Mouse (Mus musculus) midbrain, embryonic 14.5 days (tissue): ENCODE results near the gene Cst7. TPM values are rescaled to one million over a fixed set of nuclear protein-coding genes. Genes with fewer than 3 reads are reported as not detected.
A peak's percentile ranks its signal among the peaks of the same experiment; 100 is the strongest.

ENCODE experiments used
- ATAC-seq: fragments of 200-750 bp; cut with Nextera tagmentation; 2 replicates; pipeline ENCODE4 v1.8.0; 2017; ENCODE audit warnings: moderate number of reproducible peaks, moderate library complexity; ENCODE audit not compliant: low FRiP score, low TSS enrichment
- DNase-seq: peaks from one replicate; pipeline ENCODE4 v3.0.0-alpha.2; 2015
- H3K27ac ChIP-seq: fragments of 300-500 bp; sonication (generic); replicated peaks from 2 replicates; pipeline ENCODE4 v1.5.1; 2014; ENCODE audit warnings: mild to moderate bottlenecking, low read depth, low read length, moderate library complexity
- H3K27me3 ChIP-seq: fragments of 300-500 bp; sonication (generic); 2 replicates; pipeline ENCODE4 v1.6.1; 2014; ENCODE audit warnings: low read length, control low read depth, mixed read lengths; ENCODE audit not compliant: control insufficient read depth, insufficient read depth
- H3K36me3 ChIP-seq: fragments of 300-500 bp; sonication (generic); 2 replicates; pipeline ENCODE4 v1.6.1; 2014; ENCODE audit warnings: low read length, control low read depth; ENCODE audit not compliant: control insufficient read depth, insufficient read depth
- H3K4me1 ChIP-seq: fragments of 300-500 bp; sonication (generic); 2 replicates; pipeline ENCODE4 v1.6.1; 2014; ENCODE audit warnings: mild to moderate bottlenecking, antibody characterized with exemption, low read length, control low read depth; ENCODE audit not compliant: control insufficient read depth, insufficient read depth
- H3K4me2 ChIP-seq: fragments of 300-500 bp; sonication (generic); 2 replicates; pipeline ENCODE4 v1.6.1; 2014; ENCODE audit warnings: mild to moderate bottlenecking, low read length, moderate library complexity
- H3K4me3 ChIP-seq: fragments of 300-500 bp; sonication (generic); replicated peaks from 2 replicates; pipeline ENCODE4 v1.5.1; 2014; ENCODE audit warnings: low read depth, low read length
- H3K9ac ChIP-seq: fragments of 300-500 bp; sonication (generic); replicated peaks from 2 replicates; pipeline ENCODE4 v1.6.1; 2014; ENCODE audit warnings: mild to moderate bottlenecking, low read length, moderate library complexity
- H3K9me3 ChIP-seq: fragments of 300-500 bp; sonication (generic); 2 replicates; pipeline ENCODE4 v1.6.1; 2016; ENCODE audit warnings: low read length, control low read depth, mixed read lengths; ENCODE audit not compliant: control insufficient read depth
- WGBS: fragments of 180-500 bp; shearing (Covaris S2); extraction: QIAGEN DNeasy Blood & Tissue Kit; methylation state at CpG from one replicate; pipeline ENCODE4 v1.1.7; 2014; 5-methylcytosine and 5-hydroxymethylcytosine counted together
- polyA plus RNA-seq: library from polyadenylated mRNA; unstranded; fragments of >200 nt; fragmentation: Nextera tagmentation; extraction: Ambion mirVana; gene quantifications from 2 replicates; pipeline ENCODE4 v1.2.1, GENCODE M21; 2014

Gene Cst7
- polyA plus RNA-seq, 1 experiment from 2014 or later = 0.58 TPM

DNA sequence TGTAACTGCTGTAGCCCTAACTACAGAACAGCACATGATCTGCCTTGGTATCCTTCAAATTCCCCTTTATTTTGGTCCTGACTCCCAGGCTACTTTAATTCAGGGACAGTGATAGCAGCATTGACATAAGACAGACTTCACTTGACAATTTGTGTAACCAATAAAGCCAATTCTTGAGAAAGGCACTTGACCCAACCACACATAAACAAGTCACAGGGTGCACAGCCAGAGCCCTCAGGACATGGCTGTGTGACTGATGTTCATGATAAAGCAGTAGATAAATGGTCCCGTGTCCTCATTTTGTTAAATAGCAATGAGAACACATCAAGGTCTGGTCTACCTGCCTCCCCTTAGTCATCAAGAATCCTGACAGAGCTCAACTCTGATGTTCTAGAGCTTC, 9.4 kb downstream of the Cst7 start:
- 94% methylated on average over 1 of the region's 1 CpGs for WGBS
- no peak overlapping the region for H3K4me3 ChIP-seq
- H3K4me1 ChIP-seq = no peaks in the 10 kb centered on the region
- peaks cover 20% of the 10 kb centered on the region for H3K36me3 ChIP-seq
- DNase-seq (no peak), ATAC-seq (no peak)
- H3K27me3 ChIP-seq = no peaks in the 10 kb centered on the region
- H3K9ac ChIP-seq = no peak overlapping the region
- no peak overlapping the region for H3K4me2 ChIP-seq
- H3K9me3 ChIP-seq = no peaks in the 10 kb centered on the region
- H3K27ac ChIP-seq = no peak overlapping the region

DNA sequence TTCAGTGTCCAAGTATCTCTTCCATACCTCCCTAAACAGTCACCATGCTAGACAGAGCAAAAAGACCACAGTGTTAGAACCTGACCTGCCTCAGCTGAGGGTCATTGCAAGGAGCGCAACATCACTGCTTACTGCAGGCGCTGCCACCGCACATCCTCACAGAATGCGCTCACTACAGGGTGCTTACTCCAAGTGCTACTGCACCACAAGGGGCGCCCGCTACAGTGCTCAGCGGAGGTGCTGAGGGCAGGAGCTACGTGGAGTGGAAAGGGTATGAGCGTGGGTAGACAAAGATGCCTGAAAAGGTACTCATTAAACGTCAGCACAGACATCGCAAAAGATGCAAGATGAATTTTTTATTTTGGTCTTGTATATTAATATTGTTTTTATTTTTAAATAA, 18.9 kb downstream of the Cst7 start:
- ATAC-seq = no peak; the same call in 1 of the 2 replicates
- no peaks in the 10 kb centered on the region for H3K4me1 ChIP-seq
- no peak overlapping the region for H3K4me3 ChIP-seq
- H3K27me3 ChIP-seq = no peaks in the 10 kb centered on the region
- no peak overlapping the region for H3K4me2 ChIP-seq
- 76% methylated on average over 11 of the region's 11 CpGs for WGBS
- H3K9me3 ChIP-seq = no peaks in the 10 kb centered on the region
- no peak for DNase-seq
- H3K27ac ChIP-seq = no peak overlapping the region
- no peak overlapping the region for H3K9ac ChIP-seq
- peaks cover 69% of the 10 kb centered on the region for H3K36me3 ChIP-seq

DNA sequence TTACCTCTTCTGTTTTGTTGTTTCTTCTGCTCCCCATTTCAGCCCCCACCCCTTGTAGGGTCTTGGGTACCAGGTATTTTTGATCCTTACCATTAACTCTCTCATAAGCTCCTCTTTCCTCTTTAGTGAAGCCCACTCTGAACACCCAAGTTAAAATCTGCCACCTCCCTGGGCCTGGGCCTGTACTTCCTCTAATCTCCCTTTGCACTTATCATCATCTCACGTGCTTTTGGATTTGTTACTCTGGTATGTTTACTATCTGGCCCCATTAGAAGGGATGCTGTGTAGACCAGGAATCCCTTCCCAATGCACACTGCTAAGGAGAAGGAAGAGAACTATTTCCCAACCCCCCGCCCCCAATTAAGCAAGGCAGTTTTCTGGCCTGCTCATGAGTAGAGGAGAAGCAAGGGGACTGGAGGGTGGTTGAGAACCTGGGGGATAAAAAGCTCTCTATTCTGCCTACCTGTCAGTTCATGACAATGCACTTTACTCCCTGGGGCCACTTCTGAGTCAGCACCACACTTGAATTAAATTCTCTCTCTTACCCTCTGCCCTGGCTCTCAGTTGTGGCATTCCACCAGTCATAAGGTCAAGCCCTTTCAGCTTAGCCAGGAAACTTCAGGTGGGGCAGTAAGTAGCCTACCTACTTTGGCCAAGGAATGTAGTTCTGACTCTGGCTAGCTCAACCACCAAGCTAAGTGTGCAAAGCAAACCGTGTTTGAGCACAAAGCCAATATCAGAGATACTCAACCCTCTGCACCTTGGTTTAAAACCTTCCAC, 25.4 kb downstream of the Cst7 start:
- no peaks in the 10 kb centered on the region for H3K27me3 ChIP-seq

DNA sequence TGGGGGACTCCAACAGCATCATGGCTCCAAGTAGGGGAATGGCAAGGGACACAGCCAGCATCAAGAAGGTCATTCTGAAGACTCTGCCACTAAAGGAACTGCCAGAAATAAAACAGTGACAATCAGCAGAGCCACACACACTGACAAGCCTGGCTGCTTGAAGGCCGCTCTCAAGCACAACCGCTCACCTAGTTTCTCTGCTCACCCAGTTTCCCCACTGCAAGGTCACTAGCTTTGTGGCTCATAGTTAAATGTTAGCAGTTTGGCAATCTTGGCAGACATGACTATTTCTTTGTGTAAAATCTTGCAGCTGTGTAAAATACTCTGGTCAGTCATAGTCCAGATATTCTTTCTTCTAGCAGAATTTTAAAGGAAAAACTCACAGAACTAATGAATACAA, 30.0 kb downstream of the Cst7 start:
- WGBS = 95% methylated on average over 2 of the region's 2 CpGs
- Histone ChIP-seq H3K9me3 (no peaks in the 10 kb centered on the region), H3K4me3 (no peak overlapping the region), H3K27me3 (no peaks in the 10 kb centered on the region), H3K9ac (no peak overlapping the region), H3K27ac (no peak overlapping the region), H3K4me2 (no peak overlapping the region), H3K4me1 (no peaks in the 10 kb centered on the region), H3K36me3 (0 out of 2 replicates have a peak, but pooled peaks cover 2% of the 10 kb centered on the region)
- DNase-seq (no peak), ATAC-seq (no peak)

More for the DNA sequence above, 25.4 kb downstream of the Cst7 start:
- no peak overlapping the region for H3K27ac ChIP-seq
- ATAC-seq (no peak), DNase-seq (no peak)
- no peak overlapping the region for H3K4me2 ChIP-seq
- H3K9ac ChIP-seq = no peak overlapping the region
- H3K36me3 ChIP-seq = peaks cover 24% of the 10 kb centered on the region
- no peaks in the 10 kb centered on the region for H3K9me3 ChIP-seq
- H3K4me1 ChIP-seq = no peaks in the 10 kb centered on the region
- 96% methylated on average over 3 of the region's 3 CpGs for WGBS
- H3K4me3 ChIP-seq = no peak overlapping the region

DNA sequence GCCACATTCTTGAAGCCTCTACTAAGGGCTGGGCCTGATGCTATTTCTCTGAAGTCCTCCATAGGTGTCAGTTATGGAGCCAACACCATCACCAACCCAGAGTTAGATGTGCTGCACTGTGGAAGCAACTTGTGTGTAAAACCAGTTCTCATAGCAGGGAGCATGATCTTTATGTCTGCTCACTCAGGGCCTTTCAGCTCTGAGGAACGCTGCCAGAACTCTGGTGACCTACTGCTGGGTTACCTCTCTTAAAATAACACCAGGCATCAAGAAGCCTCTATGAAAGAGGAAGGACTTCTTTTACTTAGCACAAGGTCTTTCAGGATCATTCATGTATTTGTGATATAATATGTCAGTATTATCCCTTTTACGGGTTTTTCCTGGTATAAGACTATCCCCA, 32.0 kb downstream of the Cst7 start:
- Histone ChIP-seq H3K9ac (no peak overlapping the region), H3K36me3 (0 out of 2 replicates have a peak, but pooled peaks cover 2% of the 10 kb centered on the region), H3K27me3 (no peaks in the 10 kb centered on the region), H3K4me2 (no peak overlapping the region), H3K27ac (no peak overlapping the region), H3K9me3 (no peaks in the 10 kb centered on the region), H3K4me1 (peaks cover 3% of the 10 kb centered on the region), H3K4me3 (no peak overlapping the region)
- WGBS = 96% methylated on average over 2 of the region's 2 CpGs
- ATAC-seq (no peak), DNase-seq (no peak)

DNA sequence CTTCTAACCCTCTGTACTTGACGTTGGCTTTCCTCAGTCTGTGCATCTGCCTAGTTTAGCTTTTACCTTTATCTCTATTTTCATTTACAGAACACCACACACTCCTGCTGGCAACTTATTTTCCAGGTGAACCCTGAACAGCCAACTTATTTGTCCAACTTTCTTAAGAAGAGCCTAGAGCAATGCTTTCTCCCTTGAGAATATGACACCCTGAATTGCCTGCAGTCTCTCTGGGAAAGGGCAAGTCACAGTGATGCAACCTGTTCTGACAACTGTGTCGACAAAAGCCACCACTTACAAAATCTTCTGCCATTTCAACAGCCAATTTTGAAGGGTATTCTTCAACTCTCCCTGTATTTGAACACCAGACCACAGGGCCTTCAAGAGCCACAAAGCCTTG, 34.6 kb downstream of the Cst7 start:
- H3K27ac ChIP-seq = no peak overlapping the region
- no peak for ATAC-seq
- no peaks in the 10 kb centered on the region for H3K27me3 ChIP-seq
- H3K4me3 ChIP-seq = no peak overlapping the region
- H3K4me1 ChIP-seq = peaks cover 9% of the 10 kb centered on the region
- no peak for DNase-seq
- 93% methylated on average over 2 of the region's 2 CpGs for WGBS
- H3K4me2 ChIP-seq = no peak overlapping the region
- no peaks in the 10 kb centered on the region for H3K9me3 ChIP-seq
- H3K9ac ChIP-seq = no peak overlapping the region
- no peaks in the 10 kb centered on the region for H3K36me3 ChIP-seq

DNA sequence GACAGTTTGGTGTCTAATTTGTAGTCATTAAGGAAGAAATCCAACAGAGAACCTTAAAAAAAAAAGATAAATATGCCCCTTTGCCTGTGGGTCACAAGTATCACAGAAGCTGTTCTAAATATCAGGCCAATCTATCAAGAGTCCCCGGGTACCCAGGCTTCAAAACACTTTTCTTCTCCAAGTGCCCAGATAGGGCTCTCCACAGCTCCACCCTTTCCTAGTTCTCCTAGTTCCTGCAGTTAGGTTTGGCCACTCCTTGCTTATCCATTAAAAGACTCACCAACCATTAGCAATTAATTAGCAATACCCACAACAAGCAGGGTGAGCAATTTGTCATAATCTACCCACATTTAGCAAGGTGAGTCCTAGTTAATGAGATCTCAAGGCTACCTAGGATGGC, 36.9 kb downstream of the Cst7 start:
- Histone ChIP-seq H3K27ac (no peak overlapping the region), H3K4me2 (peak overlapping the region; percentile 67), H3K4me3 (peak overlapping the region; percentile 80; the same call in 1 of the 2 replicates), H3K36me3 (no peaks in the 10 kb centered on the region), H3K4me1 (peaks cover 9% of the 10 kb centered on the region), H3K27me3 (no peaks in the 10 kb centered on the region), H3K9me3 (no peaks in the 10 kb centered on the region), H3K9ac (no peak overlapping the region)
- 74% methylated on average over 1 of the region's 1 CpGs for WGBS
- DNase-seq = no peak
- no peak for ATAC-seq

DNA sequence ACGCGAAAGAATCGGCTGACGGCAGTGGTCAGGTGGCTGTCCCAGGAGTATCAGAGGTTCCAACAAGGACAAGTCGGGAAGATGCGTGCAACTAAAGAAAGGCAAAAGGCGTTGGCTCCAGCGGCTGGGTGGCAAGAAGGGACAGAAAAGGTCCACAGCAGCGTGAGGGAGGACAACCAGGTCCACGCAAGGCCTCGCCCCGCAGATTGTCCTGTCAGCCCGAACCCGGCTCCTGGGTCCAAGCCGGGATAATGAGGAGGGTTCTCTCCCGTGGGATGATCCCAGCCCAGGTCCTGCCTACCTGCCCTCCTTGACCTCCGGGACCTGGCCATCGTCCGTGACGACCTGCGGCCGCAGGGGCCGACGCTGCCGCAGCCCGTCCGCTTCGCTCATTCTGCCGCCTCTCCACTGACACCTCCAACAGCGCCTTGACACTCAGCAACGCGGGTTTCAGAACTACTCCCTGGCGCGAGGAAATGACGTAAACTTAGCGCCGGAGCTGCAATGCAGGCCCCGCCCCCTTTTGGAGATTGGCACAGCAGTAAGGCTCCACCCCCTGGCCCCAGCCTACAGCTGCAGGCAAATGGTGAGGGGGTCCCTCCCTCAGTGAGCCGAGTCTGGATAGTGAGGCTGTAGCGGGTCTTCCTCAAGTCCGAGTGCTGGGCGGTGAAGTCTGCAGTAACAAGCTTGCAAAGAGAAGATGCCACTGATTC, 38.0 kb downstream of the Cst7 start, which contains the start of gene Apmap:
Apmap (minus strand) TSS at position 481 of the 713 bp plus-strand sequence.
- ATAC-seq = peak; percentile 97
- Histone ChIP-seq H3K9me3 (no peaks in the 10 kb centered on the region), H3K27ac (peak within 1 kb of the TSS; percentile 55), H3K4me3 (peak within 1 kb of the TSS; percentile 80), H3K4me2 (peak within 1 kb of the TSS; percentile 67), H3K4me1 (peaks cover 9% of the 10 kb centered on the region), H3K27me3 (no peaks in the 10 kb centered on the region), H3K36me3 (no peaks in the 10 kb centered on the region), H3K9ac (peak within 1 kb of the TSS; percentile 69)
- DNase-seq = peak; percentile 100
- WGBS = under 1% methylated on average over 42 of the region's 42 CpGs
